Mouse (Mus musculus): Measurements from ENCODE around the gene Wdr20.

DNA sequence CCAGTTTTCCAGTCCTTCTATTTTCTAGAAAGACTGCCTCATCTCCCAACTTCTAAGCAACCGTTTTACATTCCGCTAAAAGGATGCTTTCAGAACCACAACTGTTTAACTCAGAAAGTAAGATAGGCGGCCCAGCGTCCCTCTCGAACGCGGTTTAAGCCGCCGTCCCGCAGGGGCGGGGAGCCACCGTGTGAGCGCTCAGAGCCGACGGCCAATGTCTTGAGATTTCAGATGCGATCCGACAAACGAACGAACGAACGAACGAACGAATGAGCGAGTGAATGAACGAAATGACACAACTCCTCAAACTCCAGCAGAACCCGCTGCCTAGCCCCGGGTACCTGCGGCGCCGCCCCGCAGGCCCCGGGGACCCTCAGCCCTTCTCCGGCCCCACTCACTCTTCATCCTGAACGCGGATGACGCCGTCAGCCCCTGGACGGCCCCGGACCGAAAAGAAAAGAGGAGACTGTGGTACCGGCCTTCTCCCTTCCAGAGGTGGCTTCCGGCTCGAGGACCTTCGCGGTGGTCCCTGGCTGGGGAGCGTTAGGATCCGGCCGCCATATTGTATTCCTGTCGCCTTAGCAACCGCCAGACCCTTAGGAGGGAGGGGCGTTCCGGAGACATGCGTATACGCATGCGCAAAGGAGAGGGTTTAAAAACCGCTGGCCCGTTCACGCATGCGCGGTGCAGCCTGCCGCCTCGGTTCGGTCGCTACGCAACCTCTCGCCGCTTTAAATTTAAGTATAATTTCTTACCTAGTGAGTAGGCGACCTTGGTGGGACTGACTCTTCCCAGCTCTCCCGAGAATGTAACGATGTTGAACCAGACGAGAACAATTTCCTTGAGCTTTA is 102.8 kb downstream of the Wdr20 start, which contains the start of gene Mok:
- TF ChIP-seq CTCF (IDR thresholded peaks at IDR 0.05; ENCODE audit: low read depth): no peak
- no peak for TF ChIP-seq EP300 (IDR thresholded peaks at IDR 0.05; ENCODE audit: low read depth)

Measured in heart, postnatal 0 days (tissue).